In the genomic region with DNA sequence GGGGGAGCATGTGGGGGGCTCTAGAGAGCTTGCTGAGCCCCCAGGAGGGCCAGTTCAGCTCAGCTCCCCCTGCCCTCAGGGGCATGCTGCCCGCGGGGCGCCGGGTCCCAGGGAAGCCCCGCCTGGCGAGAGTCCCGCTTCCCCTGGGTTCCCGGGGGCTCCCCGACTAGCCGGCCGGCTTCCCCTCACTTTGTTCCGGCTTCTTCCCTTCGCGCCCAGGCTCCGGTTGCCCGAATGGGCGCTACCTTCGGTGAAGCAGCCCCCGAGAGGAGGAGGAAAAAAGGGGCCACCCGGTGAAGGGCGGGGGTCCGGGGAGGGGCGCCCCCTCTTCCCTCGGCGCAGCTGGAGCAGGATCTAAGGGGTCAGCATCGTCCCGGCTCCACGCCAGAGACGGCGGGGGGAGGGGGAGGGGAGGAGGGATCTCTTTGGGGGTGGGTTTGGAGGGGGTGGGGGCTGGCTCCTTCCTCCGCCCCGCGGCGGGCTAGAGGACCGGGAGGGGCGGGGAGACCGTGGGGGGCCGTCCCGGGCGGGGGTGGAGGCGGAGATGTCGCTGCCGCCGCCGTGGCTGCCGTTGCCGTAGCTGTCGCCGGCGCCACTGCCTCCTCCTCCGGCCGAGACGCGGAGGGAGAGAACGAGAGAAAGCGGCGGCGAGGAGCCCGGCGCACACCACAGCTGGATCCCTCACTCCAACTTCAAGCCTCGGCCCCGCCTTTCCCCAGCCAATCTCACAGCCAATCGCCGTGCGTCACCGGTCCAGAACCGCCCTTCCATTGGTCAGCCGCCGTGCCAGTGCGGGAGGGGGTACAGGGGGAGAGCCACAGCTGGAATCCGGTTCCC, we compare ENCODE assay signal across 8 mouse cellular contexts. TPM values are rescaled to one million over a fixed set of nuclear protein-coding genes. Genes with fewer than 3 reads are reported as not detected.
DNase-seq lines count a peak whose midpoint lies in the region; ATAC-seq lines count a peak whose summit lies in the region.

A gene (minus strand): TSS at position 492 of the 837 bp plus-strand sequence.

- under 1% methylated on average over 49 of the region's 71 CpGs for WGBS in hindbrain, embryonic 10.5 days
- under 1% methylated on average over 35 of the region's 71 CpGs for WGBS in lung, embryonic 15.5 days

- peaks cover 75% of the 10 kb centered on the region for H3K4me1 ChIP-seq in hindbrain, embryonic 10.5 days (replicated peaks)
- peaks cover 60% of the 10 kb centered on the region for H3K4me1 ChIP-seq in lung, embryonic 15.5 days

- H3K9me3 ChIP-seq in hindbrain, embryonic 10.5 days = no peaks in the 10 kb centered on the region
- H3K9me3 ChIP-seq in lung, embryonic 15.5 days = no peaks in the 10 kb centered on the region

- peak within 1 kb of the TSS; percentile 91 for H3K4me3 ChIP-seq in hindbrain, embryonic 10.5 days
- peak within 1 kb of the TSS; percentile 71 for H3K4me3 ChIP-seq in lung, embryonic 15.5 days

- H3K27me3 ChIP-seq in hindbrain, embryonic 10.5 days (ENCODE audit: insufficient read depth, poor library complexity, severe bottlenecking) = peaks cover 94% of the 10 kb centered on the region
- H3K27me3 ChIP-seq in lung, embryonic 15.5 days = peaks cover 69% of the 10 kb centered on the region

- H3K4me2 ChIP-seq in lung, embryonic 15.5 days = peak within 1 kb of the TSS; percentile 87

- H3K27ac ChIP-seq in hindbrain, embryonic 10.5 days = peak within 1 kb of the TSS; percentile 94
- H3K27ac ChIP-seq in lung, embryonic 15.5 days = peak within 1 kb of the TSS; percentile 96

- peak; percentile 89 for DNase-seq in R1 (ENCODE audit: low read depth, low spot score)
- DNase-seq in cerebellum, postnatal 14 days = peak; percentile 89 to 91
- peak; percentile 82 to 87 for DNase-seq in frontal cortex, postnatal 10 days (ENCODE audit: low spot score in 2 of 2)
- DNase-seq in hindbrain, embryonic 10.5 days (ENCODE audit: low spot score) = peak; percentile 91
- DNase-seq in layer of hippocampus, adult 9-11 months = peak; percentile 81
- peak; percentile 76 for DNase-seq in ovary, postnatal 10 days (ENCODE audit: low spot score)
- peak; percentile 66 to 70 for DNase-seq in thymus, postnatal 10 days (ENCODE audit: low spot score in 2 of 2)

- H3K36me3 ChIP-seq in hindbrain, embryonic 10.5 days = no peaks in the 10 kb centered on the region
- no peaks in the 10 kb centered on the region for H3K36me3 ChIP-seq in lung, embryonic 15.5 days

- peak; percentile 92 for ATAC-seq in lung, embryonic 15.5 days (ENCODE audit: borderline replicate concordance, extremely low read depth, low FRiP score, low TSS enrichment)

- peak within 1 kb of the TSS; percentile 69 for H3K9ac ChIP-seq in lung, embryonic 15.5 days

RNA-seq across cellular contexts. Expression of the gene that starts here (rescaled TPM):
- polyA plus RNA-seq in hindbrain, embryonic 10.5 days (2016; fragmentation: Nextera tagmentation; extraction: Ambion mirVana) = 5.3 and 7.7 TPM in 2 replicates
- polyA plus RNA-seq in lung, embryonic 15.5 days (2015; fragmentation: Nextera tagmentation; extraction: Ambion mirVana) = 7.3 and 7.7 TPM in 2 replicates

Comparison
In these comparisons a context has a peak if more than half of its experiments do, and no peak if none do; other contexts are left out.
1. Peak in every context shown above with its lines: DNase-seq, ATAC-seq, H3K4me3 ChIP-seq and H3K27ac ChIP-seq.